Mouse (Mus musculus): ENCODE data around the gene Fgfr2.

The Fgfr2 gene

GRCm38 (mm10) chr7:130968537-130968936 lies 2154.6 kb downstream of the Fgfr2 start:
- DNase-seq (ENCODE audit: low spot score) = no peak

GRCm38 (mm10) chr7:130967901-130968300 lies 2155.2 kb downstream of the Fgfr2 start:
- DNase-seq (ENCODE audit: low spot score) = no peak

DNA sequence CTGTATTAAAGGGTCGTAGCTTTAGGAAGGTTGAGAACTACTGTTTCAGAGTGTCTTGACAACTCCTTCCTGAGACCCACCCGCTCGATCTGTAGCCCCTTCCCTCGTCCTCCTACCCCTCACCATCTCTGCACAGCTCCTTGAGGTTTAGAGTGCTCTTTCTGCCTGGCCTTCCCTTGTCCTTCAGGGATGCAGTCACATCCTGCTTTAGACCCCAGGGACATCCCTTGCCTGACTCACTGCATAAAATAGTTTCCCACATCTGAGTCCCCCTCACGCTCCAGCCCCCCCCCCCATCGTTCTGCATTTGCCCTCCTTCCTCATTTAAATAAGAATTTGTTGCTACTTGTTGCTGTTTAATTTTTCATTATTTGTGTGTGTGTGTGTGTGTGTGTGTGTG lies 2156.3 kb downstream of the Fgfr2 start:
- no peak for DNase-seq (ENCODE audit: low spot score)

- no peak for DNase-seq (ENCODE audit: low spot score)
Measured at GRCm38 (mm10) chr7:130966451-130966850, 2156.7 kb downstream of the Fgfr2 start.

- DNase-seq (ENCODE audit: low spot score) = no peak
Measured at GRCm38 (mm10) chr7:130965909-130966365, 2157.2 kb downstream of the Fgfr2 start.

- DNase-seq (ENCODE audit: low spot score) = no peak
Measured at GRCm38 (mm10) chr7:130965396-130965795, 2157.8 kb downstream of the Fgfr2 start.

- DNase-seq (ENCODE audit: low spot score) = peak; percentile 67
Measured at GRCm38 (mm10) chr7:130964686-130965085, 2158.5 kb downstream of the Fgfr2 start.

DNA sequence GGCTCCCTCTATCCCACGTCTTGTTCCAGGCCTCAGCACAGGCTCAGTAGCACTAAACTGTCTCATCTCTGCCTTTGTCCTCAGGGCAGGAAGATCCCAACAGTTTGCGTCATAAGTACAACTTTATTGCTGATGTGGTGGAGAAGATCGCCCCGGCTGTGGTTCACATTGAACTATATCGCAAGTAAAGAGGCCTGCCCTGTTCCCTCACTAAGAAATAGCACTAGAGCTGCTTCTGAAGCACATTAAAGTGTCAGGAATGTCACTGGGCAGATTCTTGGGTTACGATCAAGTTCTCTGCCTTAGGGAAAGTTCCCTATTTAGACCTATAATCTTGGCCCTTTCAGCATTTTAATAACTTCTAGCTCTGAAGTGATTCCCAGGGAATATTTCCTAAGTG lies 2161.7 kb downstream of the Fgfr2 start:
- DNase-seq (ENCODE audit: low spot score) = no peak

- DNase-seq (ENCODE audit: low spot score) = peak; percentile 62
Measured at GRCm38 (mm10) chr7:130959868-130960267, 2163.3 kb downstream of the Fgfr2 start.

GRCm38 (mm10) chr7:130958551-130958950 lies 2164.6 kb downstream of the Fgfr2 start:
- DNase-seq (ENCODE audit: low spot score) = no peak

DNA sequence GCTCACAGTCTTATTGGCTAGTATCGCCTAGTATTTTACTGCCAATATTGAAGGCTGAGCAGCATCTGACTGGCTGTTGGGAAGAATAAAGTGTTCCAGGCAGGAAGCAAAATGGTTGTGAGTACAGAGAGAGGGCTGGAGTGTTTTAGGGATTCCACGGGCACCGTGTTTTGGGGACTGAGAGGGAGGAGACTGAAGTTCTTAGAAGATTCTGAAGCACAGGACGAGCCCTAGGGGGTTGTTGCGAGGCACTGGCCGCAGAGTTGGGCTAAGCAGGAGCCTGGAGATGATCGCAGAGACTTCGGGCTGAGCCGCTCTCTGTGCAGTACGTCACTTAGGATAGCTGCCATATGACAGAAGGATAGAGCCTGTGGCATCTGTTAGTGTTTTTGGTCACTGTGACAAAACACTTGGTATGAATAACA lies 2169.0 kb downstream of the Fgfr2 start:
- no peak for DNase-seq (ENCODE audit: low spot score)

- no peak for DNase-seq (ENCODE audit: low spot score)
Measured at GRCm38 (mm10) chr7:130953376-130953775, 2169.8 kb downstream of the Fgfr2 start.

DNA sequence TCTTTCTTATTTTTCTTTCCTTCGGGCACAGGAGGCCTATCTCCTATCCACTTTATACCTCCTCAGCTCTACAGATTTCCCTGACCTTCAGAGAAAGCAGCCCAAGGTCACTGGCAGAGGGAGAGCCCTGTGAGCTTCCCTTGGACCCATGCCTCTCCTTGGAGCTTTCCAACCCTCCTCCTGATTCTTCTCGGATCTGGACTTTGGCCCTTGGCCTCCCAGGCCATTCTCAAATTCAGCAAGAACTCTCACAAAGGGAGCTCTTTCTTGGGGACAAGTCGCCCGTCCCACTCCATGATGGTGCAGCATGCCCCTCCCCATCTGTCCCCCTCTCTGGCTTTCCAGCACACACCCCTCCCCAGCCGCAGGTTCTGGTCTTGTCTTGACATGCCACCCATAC lies 2172.1 kb downstream of the Fgfr2 start:
- DNase-seq (ENCODE audit: low spot score) = no peak

GRCm38 (mm10) chr7:130950482-130950881 lies 2172.7 kb downstream of the Fgfr2 start:
- no peak for DNase-seq (ENCODE audit: low spot score)

GRCm38 (mm10) chr7:130949331-130949751 lies 2173.8 kb downstream of the Fgfr2 start:
- DNase-seq (ENCODE audit: low spot score) = no peak

- DNase-seq (ENCODE audit: low spot score) = no peak
Measured at GRCm38 (mm10) chr7:130948563-130949208, 2174.5 kb downstream of the Fgfr2 start.

- no peak for DNase-seq (ENCODE audit: low spot score)
Measured at GRCm38 (mm10) chr7:130946303-130946702, 2176.8 kb downstream of the Fgfr2 start.

DNA sequence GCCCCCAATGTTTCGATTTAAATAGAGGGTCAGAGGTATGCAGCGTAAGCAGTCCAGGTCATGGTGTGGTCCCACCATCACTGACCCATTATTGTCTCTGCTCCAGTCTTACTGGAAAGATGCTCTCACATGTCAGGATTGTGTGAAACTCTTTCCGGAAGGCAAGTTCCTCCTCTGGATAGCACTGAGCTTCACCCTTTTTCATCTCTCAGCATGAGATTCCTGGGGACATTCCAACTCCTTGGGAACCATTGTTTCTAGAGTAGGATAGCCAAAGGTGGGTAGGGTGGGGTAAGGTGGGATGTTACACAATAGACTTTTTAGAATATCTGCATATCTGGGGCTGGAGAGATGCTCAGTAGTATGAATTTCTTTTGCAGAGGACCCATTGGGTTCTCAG lies 2177.4 kb downstream of the Fgfr2 start:
- DNase-seq (ENCODE audit: low spot score) = no peak

- no peak for DNase-seq (ENCODE audit: low spot score)
Measured at GRCm38 (mm10) chr7:130944766-130945475, 2178.2 kb downstream of the Fgfr2 start.

DNA sequence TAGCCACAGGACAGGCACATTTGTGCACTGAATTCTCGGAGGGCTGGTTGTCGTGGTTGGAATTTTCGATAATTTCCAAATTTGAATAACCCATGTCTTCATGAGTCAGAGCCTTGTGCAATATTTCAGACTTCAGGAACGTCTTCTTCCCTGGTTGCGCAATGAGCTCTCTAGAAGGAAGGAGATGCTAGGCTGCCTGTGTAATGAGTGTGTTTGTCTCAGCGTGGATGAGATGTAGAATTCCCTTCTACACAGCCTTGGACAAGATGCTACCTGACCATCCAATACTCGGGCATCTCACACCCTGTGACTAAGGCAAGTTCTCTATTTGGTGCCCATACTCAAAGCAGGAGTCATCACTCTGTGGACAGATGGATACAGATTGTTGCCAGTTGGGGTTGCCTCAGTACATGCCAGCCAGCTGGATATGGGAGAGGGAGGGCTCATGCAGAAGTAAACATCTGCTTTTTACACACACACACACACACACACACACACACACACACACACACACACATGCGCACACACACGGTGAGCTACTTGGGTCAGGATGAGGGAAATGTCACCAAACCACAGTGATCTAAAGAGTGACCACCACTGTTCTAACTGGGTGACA lies 2179.8 kb downstream of the Fgfr2 start:
- no peak for DNase-seq (ENCODE audit: low spot score)

DNA sequence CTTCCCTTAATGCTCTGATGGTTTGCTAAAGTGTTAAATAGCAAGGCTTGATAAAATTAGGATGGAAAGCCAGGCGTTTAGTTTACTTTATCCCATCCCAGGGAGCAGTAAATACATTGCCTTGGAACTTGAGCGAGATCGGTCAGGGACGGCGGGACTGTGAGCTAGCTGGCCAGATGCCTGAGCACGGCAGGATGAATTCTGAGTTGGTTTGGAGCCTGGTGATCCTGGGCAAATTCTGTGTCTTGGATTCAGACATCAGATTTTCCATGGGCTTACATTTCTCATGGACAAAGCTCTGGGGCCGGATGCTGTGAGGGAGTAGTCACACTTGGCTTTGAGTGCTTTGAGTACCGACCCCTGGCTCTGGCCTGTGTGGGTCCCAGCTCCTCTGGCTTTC lies 2182.4 kb downstream of the Fgfr2 start:
- DNase-seq (ENCODE audit: low spot score) = no peak

DNA sequence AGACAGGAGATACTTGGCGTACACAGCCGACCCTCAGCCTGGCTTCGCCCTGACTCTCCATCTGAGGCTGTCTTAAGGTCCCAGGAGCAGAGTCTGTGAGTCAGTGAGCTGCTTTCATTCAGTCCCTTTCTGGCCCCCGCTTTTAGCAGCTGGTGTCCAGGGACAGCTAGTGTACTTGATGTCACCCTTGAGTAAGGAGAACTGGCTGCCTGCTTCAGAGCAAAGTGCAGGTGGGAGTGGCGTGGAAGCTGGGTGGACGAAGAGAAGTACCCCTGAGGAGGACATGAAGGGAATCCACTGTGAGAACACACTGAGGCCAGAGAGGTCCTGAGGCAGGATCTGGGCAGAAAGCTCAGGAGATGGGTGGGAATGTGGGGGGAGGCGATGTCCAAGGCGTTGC lies 2184.3 kb downstream of the Fgfr2 start:
- no peak for DNase-seq (ENCODE audit: low spot score)

DNA sequence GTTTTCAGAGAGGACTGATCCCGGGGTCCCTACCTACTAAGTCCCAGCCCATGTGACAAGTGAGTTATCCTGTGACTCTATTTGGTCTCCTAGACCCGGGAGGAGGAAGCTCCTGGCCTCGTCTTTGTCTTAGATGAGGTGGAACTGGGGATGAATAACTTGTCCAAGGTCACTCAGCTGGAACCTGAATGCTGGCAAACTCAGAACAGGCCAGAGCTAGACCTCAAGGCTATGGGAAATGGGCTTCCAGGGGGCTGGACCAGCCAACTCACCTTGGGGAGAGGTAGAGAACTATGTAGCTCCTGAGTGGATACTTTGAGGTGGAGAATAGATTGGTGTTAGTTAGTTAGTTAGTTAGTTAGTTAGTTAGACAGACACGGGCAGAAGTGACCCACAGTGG lies 2185.1 kb downstream of the Fgfr2 start:
- no peak for DNase-seq (ENCODE audit: low spot score)

All from ovary, postnatal 14 days (tissue).